Mouse (Mus musculus) kidney, adult 11 months (tissue): ENCODE measurements at regions not wholly inside any gene's neighbourhood (a gene's known extent, or its start where the extent isn't known, plus 50 kb on each side); places are given as distances from the start of the nearest gene placed in this dataset.

Experiments
- DNase-seq: peaks from one replicate; pipeline ENCODE4 v3.0.0; 2022

GRCm38 (mm10) chr17:45237246-45237645, 196.3 kb downstream of the Cdc5l start:
- DNase-seq = no peak

- no peak for DNase-seq
Observed at GRCm38 (mm10) chr17:45235401-45235800, 198.1 kb downstream of the Cdc5l start.

GRCm38 (mm10) chr17:45232874-45233273, 200.7 kb downstream of the Cdc5l start:
- no peak for DNase-seq

GRCm38 (mm10) chr17:45227190-45227589, 206.3 kb downstream of the Cdc5l start:
- DNase-seq = no peak

GRCm38 (mm10) chr17:45226486-45226885, 207.1 kb downstream of the Cdc5l start:
- DNase-seq = no peak

- no peak for DNase-seq
Observed at GRCm38 (mm10) chr17:45221625-45222024, 211.9 kb downstream of the Cdc5l start.

- DNase-seq = no peak
Observed at GRCm38 (mm10) chr17:45217126-45217525, 216.4 kb downstream of the Cdc5l start.

GRCm38 (mm10) chr17:45215067-45216049, 218.2 kb downstream of the Cdc5l start:
- DNase-seq = no peak

- DNase-seq = no peak
Observed at GRCm38 (mm10) chr17:45210984-45211383, 222.6 kb downstream of the Cdc5l start.

- no peak for DNase-seq
Observed at GRCm38 (mm10) chr17:45209387-45209663, 224.2 kb downstream of the Cdc5l start.

GRCm38 (mm10) chr17:45208596-45209386, 224.7 kb downstream of the Cdc5l start:
- no peak for DNase-seq

GRCm38 (mm10) chr17:45195779-45196178, 237.8 kb downstream of the Cdc5l start:
- DNase-seq = no peak

- DNase-seq = no peak
Observed at GRCm38 (mm10) chr17:45194786-45195281, 238.7 kb downstream of the Cdc5l start.

GRCm38 (mm10) chr17:45193456-45194025, 240.0 kb downstream of the Cdc5l start:
- DNase-seq = no peak

GRCm38 (mm10) chr17:45187402-45187801, 246.1 kb downstream of the Cdc5l start:
- DNase-seq = no peak

GRCm38 (mm10) chr17:45176340-45176739, 257.2 kb downstream of the Cdc5l start:
- no peak for DNase-seq

GRCm38 (mm10) chr17:45169257-45169994, 264.1 kb downstream of the Cdc5l start:
- DNase-seq = no peak
